Mouse (Mus musculus): ENCODE results near the gene Car3. TPM values are rescaled to one million over a fixed set of nuclear protein-coding genes. Genes with fewer than 3 reads are reported as not detected.
"Not testable (repeated sequence)": the region's sequence is repeated elsewhere in the genome, so short reads cannot be mapped to it uniquely, and the experiment has no call there.

Gene Car3
- 10 to 100 TPM; 22.0 to 45.6 TPM for total RNA-seq (2021)

GRCm38 (mm10) chr3:14863022-14863711, at the start of gene Car3:
TSS of gene Car3 (plus strand) at chr3:14863512.
- no peak for DNase-seq

GRCm38 (mm10) chr3:14815396-14815795, 47.9 kb upstream of the Car3 start:
- not testable (repeated sequence) for DNase-seq

GRCm38 (mm10) chr3:14819844-14820504, 43.3 kb upstream of the Car3 start:
- DNase-seq: no peak

GRCm38 (mm10) chr3:14828896-14829295, 34.4 kb upstream of the Car3 start:
- DNase-seq: no peak

GRCm38 (mm10) chr3:14831219-14831835, 32.0 kb upstream of the Car3 start:
- no peak for DNase-seq

GRCm38 (mm10) chr3:14832766-14833165, 30.5 kb upstream of the Car3 start:
- DNase-seq: no peak

- DNase-seq: no peak
Observed at GRCm38 (mm10) chr3:14838936-14839335, 24.4 kb upstream of the Car3 start.

- DNase-seq: no peak
Observed at GRCm38 (mm10) chr3:14839466-14840118, 23.7 kb upstream of the Car3 start.

- no peak for DNase-seq
Observed at GRCm38 (mm10) chr3:14848587-14849254, 14.6 kb upstream of the Car3 start.

- DNase-seq: no peak
Observed at GRCm38 (mm10) chr3:14853966-14854365, 9.3 kb upstream of the Car3 start.

GRCm38 (mm10) chr3:14854446-14854845, 8.9 kb upstream of the Car3 start:
- no peak for DNase-seq

- no peak for DNase-seq
Observed at GRCm38 (mm10) chr3:14857874-14858273, 5.4 kb upstream of the Car3 start.

GRCm38 (mm10) chr3:14860291-14860690, 3.0 kb upstream of the Car3 start:
- DNase-seq: no peak

GRCm38 (mm10) chr3:14861165-14861564, 2.1 kb upstream of the Car3 start:
- no peak for DNase-seq

GRCm38 (mm10) chr3:14861787-14862186, 1.5 kb upstream of the Car3 start:
- DNase-seq: no peak

- no peak for DNase-seq
Observed at GRCm38 (mm10) chr3:14862654-14863021, 674 bp upstream of the Car3 start.

- no peak for DNase-seq
Observed at GRCm38 (mm10) chr3:14863922-14864321, 610 bp downstream of the Car3 start.

- DNase-seq: no peak
Observed at GRCm38 (mm10) chr3:14865941-14866340, 2.6 kb downstream of the Car3 start.

- DNase-seq: peak; percentile 68
Observed at GRCm38 (mm10) chr3:14869779-14870178, 6.5 kb downstream of the Car3 start.

- DNase-seq: no peak
Observed at GRCm38 (mm10) chr3:14870528-14870927, 7.2 kb downstream of the Car3 start.

GRCm38 (mm10) chr3:14871386-14871785, 8.1 kb downstream of the Car3 start:
- peak; percentile 12 for DNase-seq

GRCm38 (mm10) chr3:14874402-14875040, 11.2 kb downstream of the Car3 start:
- DNase-seq: no peak
